Mouse (Mus musculus) 3T3-L1 (cell line): ENCODE measurements around the gene Ankrd13b.

Source experiments
- DNase-seq: peaks from one replicate; pipeline ENCODE4 v3.0.0-alpha.2; 2015; ENCODE audit warnings: low read depth, low spot score

Gene Ankrd13b

GRCm38 (mm10) chr11:77462283-77463100 lies 27.0 kb downstream of the Ankrd13b start, which contains the start of gene Coro6:
Gene Coro6 (plus strand): TSS chr11:77462411.
- no peak for DNase-seq

GRCm38 (mm10) chr11:77461856-77462255 lies 27.6 kb downstream of the Ankrd13b start:
- DNase-seq, result no peak

DNA sequence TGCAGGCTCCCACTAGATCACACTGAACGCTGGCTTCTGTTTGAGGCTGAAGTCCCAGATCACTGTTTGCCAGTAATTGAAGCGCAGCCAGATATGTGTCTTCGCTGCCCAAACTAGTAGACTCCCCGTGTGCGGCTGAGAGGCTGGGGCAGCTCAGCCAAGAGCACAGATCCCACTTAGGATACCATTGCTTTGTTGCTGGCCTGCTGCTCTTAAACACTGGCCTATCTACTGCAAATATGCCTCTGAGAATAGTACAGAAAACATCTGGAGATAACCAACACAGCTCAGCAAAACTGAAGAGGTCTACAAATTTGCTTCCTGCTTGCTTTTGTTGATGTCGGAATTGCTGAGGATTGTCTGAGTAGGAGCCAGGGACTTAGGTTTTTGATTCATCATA lies 32.6 kb downstream of the Ankrd13b start:
- no peak for DNase-seq

DNA sequence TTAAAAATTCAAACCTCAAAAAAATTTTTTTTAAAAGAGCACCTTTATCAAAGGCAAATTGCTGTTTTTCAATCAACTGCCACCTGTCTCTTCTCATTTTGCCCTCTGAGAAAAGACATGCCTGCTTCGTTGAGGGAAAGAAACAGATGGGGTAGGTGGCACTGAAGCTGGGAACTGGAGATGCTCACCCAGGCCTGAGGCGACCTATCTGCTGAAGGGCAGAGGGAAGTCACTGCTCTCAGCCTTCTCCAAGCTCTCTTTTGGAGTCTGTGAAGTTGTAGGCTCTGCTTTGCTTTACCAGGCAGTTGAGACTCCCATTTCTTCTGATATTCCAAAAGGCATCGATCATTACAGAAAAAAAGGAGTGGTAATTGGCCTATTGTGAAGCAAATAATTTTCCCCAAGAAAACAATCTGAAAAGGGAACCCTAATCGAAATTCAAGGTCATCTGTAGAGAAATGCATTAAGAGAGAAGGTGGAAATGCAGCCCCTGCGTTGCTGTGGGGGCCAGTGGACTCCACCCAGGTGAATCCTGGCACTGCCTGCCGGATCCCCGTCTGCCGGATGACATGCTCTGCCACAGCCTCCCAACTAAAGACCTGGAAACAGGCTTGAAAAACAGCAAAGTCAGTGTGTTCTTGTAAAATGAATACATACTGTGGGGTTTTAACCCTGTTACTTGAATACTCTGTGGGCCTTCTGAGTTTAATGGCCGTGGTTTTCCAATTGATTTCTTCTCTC lies 33.5 kb downstream of the Ankrd13b start:
- DNase-seq, result no peak

DNA sequence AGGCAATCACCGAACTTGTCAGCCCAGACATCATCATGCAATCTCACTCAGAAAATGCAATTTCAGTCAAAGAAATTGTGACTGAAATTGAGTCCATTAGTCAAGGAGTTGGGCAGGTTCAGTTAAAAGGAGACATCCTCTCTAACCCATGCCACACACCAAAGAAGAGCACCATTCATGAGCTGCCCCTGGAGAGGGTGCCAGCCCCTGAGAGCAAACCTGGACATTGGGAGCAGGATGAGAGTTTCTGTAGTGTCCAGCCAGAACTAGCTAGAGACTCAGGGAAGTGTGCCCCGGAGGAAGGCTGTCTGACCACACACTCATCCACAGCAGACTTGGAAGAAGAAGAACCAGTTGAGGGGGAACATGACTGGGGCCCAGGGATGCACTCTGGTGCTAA lies 36.1 kb downstream of the Ankrd13b start:
- DNase-seq, result no peak

DNA sequence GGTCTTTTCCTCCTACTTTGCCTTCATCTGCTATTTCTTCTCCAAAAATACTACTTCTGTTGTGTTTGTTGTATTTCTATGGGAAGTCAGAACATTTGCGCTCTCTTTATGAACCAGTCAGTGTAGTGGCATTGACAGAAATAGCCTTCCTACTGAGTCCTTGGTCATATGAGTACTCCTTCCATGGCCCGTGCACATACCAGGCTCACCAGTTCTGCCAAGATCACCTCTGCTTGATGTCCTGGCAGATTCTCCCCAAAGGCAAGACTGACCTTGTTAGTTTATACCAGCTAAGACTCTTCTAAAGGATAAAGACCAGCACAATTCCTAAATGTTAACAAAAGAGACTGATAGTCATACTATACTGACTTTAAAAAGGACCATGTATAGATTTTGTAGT lies 37.8 kb downstream of the Ankrd13b start:
- DNase-seq, result no peak

DNA sequence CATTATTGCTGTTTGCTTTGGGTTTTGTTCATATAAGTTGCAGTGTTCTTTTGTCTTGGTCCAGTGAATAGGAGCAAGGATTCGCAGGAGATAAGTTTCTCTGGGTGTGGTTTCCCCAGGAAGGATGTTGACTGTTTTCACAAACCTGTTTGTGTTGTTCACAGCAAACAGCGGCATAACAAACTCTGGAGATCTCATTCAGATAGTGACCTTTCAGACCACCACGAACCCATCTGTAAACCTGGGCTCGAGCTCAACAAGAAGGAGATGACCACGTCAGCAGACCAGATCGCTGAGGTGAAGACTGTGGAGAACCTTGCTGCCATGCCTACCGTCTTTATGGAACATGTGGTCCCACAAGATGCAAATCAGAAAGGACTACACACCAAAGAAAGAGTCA lies 40.3 kb downstream of the Ankrd13b start:
- DNase-seq, result no peak

- peak; percentile 81 for DNase-seq
Observed at GRCm38 (mm10) chr11:77446628-77447041, 42.8 kb downstream of the Ankrd13b start.

DNA sequence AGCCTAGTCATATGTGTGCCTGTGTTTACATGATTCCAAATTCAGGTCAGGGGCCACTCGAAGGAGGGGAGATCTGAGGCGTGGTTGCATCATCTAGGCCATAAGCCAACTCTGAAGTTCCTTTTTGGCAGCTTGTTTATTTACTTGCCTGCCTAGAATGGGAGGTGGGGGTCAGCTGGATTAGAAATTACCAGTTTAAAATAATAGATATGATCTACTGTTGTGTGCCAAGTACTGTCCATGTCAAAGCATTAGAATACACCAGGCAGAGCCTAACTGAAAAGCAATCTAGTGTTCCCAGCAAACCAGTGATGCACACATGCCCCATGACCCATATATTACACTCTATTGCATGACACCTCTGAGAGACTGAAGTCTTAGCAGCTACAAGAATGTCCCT lies 44.5 kb downstream of the Ankrd13b start:
- peak; percentile 49 for DNase-seq

DNA sequence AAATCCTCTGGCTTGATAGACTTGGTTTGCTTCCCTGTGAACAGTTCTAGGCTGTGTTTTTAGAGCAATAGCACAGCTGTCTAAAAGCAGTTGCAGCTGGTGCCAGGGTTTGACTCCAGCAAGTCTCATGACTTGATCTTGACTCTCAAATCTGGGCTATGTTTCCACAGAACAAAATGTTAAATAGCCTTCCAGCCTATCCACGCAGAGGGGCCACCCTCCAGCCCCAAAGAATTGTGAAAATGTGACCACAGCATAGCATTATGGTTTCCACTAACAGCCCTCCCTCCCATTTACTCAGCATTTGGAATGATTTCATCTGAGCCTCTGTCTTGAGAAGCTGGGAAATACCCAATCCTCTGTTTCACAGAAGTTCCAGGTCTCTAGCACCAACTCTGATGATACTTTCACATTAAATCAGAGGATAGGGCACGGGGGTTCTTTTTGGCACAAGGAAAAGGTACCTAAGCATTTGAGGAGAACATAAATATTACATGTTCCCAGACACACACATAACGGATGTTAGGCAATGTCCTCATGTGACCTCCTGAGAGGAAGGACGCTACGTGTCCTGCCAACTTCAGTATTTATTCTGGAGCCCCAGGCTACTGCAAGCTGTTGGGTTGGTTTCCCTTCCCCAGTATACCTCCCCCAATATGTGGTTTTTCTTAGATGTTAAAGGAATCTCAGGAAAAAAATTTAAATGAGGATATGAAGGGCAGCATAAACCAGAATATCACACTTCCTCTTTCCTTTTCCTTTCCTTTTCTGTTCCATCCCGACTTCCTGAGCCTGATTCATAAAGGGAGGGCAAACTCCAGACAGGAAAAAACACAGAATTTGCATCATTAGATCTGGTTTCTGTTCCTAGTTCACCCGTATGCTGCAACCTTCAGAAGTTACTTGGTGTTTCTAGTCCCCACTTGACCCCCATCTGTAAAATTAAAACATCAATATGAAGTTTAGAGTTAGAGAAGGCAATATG lies 47.0 kb downstream of the Ankrd13b start:
- DNase-seq, result peak; percentile 47

DNA sequence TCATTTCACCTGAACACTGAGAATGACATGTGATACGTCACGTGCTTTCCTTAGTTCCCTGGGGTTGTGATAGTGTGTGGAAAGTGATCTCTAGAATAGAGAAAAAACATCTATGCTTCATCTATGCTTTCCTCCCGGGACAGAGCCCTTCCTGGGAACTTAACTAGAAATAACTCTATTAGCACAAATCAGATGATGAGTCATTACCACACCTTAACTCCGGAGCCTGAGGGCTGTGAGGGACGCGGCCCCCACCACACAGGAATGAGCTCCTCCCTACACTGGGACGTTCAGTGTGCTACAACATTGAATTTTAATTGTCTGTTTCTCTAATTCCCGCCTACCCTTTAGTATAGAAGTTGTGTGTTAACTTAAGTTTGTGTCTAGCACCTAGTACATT lies 48.5 kb downstream of the Ankrd13b start:
- no peak for DNase-seq

DNA sequence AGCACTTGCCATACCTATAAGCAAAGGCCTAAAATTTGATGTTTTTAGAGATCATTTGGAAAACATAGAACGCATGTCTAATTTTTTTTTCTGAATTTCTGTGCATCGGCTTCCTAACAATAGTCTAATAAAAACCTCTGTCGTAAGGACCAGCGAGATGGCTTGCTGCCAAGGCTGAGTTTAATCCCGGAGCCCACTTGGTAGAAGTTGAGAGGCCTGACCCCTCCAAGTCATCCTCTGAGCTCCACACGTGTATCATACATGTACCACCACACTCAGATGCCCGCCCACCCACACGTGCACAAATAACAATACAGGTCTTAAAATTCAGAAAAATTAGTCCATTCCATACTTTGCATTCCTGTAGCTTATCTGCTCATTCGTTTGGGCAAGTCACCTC lies 49.4 kb downstream of the Ankrd13b start:
- no peak for DNase-seq

DNA sequence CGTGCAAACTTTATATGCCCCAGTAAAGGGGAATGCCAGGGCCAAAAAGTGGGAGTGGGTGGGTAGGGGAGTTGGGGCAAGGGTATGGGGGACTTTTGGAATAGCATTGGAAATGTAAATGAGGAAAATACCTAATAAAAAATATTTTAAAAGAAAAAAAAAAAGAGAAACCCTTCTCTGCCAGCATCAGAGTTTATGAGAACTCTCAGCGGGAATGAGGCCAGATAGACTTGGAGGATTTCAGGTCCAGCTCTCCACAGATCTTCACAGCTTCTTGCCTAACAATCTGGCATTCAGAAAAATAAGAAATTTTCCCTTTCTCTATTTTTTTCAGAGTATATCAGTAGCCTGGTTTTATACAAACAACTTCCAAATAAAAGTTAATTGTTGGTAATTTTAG lies 52.5 kb downstream of the Ankrd13b start:
- DNase-seq, result no peak

DNA sequence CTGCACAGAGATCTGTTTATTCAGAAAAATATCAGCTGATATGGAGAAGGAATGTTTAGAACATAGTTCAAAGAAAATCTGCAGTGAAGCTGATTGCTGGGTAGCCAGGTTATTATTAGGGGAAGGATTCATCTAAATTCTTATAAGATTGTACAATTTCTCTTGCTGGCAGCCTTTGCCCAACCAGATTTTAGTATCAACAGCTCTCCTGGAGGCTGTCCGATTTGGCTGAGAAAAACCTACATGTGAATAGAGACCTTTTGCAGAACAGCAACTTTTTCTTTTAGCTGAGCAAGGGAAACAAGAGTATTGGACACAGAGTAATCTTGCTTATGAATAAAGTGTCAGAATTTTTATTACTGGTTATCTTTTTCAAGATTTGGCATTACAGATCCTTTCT lies 61.0 kb downstream of the Ankrd13b start:
- no peak for DNase-seq

DNA sequence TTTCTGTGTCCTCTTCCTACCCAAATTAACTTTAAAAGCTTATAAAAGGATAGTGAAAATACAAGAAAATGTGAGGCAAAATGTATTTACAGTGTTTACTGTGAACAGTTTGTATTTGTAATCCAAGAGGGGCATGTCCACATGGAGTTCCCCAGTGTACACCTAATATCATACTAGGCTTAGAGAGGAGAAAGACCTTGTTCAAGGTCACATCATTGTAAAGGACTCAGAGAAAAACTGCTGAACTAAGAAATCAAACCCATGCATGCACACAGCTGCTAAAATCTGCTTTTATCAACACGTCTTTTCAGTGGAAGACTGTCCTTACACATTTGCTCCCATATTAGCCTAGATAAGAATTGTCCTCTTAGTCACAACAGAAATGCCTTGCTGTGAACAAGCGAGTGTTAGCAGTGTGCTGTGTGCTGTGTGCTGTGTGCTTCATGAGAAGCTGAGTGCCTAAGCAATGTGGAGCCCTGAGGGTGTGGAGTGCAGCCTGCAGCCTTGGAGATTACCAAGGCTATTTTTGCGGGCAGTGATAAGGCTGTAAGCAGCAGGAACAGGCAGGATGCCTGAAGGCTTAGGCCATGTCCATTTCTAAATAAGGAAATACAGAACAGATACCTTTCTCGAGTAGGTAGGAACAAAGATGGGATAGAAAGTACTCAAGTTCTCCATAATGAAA lies 66.2 kb downstream of the Ankrd13b start:
- no peak for DNase-seq
